Mouse (Mus musculus) left cerebral cortex, adult 2 months (tissue): Measurements from ENCODE around the gene Prl2c1. TPM values are rescaled to one million over a fixed set of nuclear protein-coding genes. Genes with fewer than 3 reads are reported as not detected.
"Not testable (repeated sequence)": the region's sequence is repeated elsewhere in the genome, so short reads cannot be mapped to it uniquely, and the experiment has no call there.

ENCODE experiments used
- DNase-seq, 2 experiments: peaks; one replicate each; pipeline ENCODE4 v3.0.0; 2021 to 2022; ENCODE audit warnings: low spot score in 2 of 2, mixed read lengths in 1 of 2; ENCODE audit errors: extremely low spot score in 1 of 2
- H3K27ac ChIP-seq: fragments of 200-600 bp; 2 replicates; pipeline ENCODE4 v1.8.1; 2022
- H3K4me3 ChIP-seq: fragments of 200-600 bp; 2 replicates; pipeline ENCODE4 v1.8.1; 2022
- CTCF ChIP-seq: fragments of 200-600 bp; IDR thresholded peaks from 2 replicates; pipeline ENCODE4 v1.8.1; 2022; ENCODE audit warnings: antibody characterized with exemption, mild to moderate bottlenecking, moderate library complexity
- intact Hi-C: fragments of 180-260 bp; cut with DNase I; formaldehyde crosslinking; loops from one replicate; pipeline ENCODE4 v1.15.1; 2025
- long read RNA-seq, 2 experiments: library from polyadenylated mRNA; stranded (forward); transcript quantifications; one replicate each; pipeline ENCODE4 v2.0.0; 2021; ENCODE audit warnings: borderline mapping rate in 2 of 2
- total RNA-seq, 2 experiments: library from RNA; stranded (reverse); gene quantifications; 2 replicates each; pipeline ENCODE4 v1.2.3; 2021

The Prl2c1 gene
- total RNA-seq = not detected
- long read RNA-seq, experiment 1 = 0 reads
- long read RNA-seq, experiment 2 = 0 reads

- intact Hi-C loops = loop anchor here (2.0 kb wide), 1 partner anchor 78 kb away; no protein-coding TSS in a partner anchor
- no peak for TF ChIP-seq CTCF
- no peak within 1 kb of the TSS for H3K27ac ChIP-seq
- no peak for DNase-seq
- H3K4me3 ChIP-seq = no peak within 1 kb of the TSS
These were observed at the start of gene Prl2c1 for GRCm38 (mm10) chr13:27849042-27849441. TSS of gene Prl2c1 (plus strand) at chr13:27849342.

- Histone ChIP-seq H3K27ac (no peak within 1 kb of the TSS), H3K4me3 (no peak within 1 kb of the TSS)
- no peak for DNase-seq
- intact Hi-C loops = no loop called here
- TF ChIP-seq CTCF = no peak
These were observed 47.8 kb upstream of the Prl2c1 start, which contains the start of gene Prl2a1 for GRCm38 (mm10) chr13:27801354-27801753. TSS of gene Prl2a1 (plus strand) at chr13:27801654.

GRCm38 (mm10) chr13:27802765-27803164 is 46.4 kb upstream of the Prl2c1 start:
- DNase-seq = no peak
- no peak for TF ChIP-seq CTCF
- intact Hi-C loops = no loop called here

GRCm38 (mm10) chr13:27904236-27904635 is 55.1 kb downstream of the Prl2c1 start:
- DNase-seq, H3K27ac ChIP-seq, intact Hi-C loops, H3K4me3 ChIP-seq: not testable (repeated sequence)

More at GRCm38 (mm10) chr13:27802765-27803164, 46.4 kb upstream of the Prl2c1 start:
- Histone ChIP-seq H3K4me3 (no peak overlapping the region), H3K27ac (no peak overlapping the region)

Other genes starting within 250 kb of the Prl2c1 start
- gene Prl7b1, start 238.8 kb upstream of the Prl2c1 start, total RNA-seq = not detected
- not detected for gene Prl7a1, start 206.8 kb upstream of the Prl2c1 start, total RNA-seq
- not detected for gene Prl7a2, start 181.3 kb upstream of the Prl2c1 start, total RNA-seq
- gene Prl7d1, start 132.6 kb upstream of the Prl2c1 start, total RNA-seq = not detected
- not detected for gene Prl7c1, start 68.5 kb upstream of the Prl2c1 start, total RNA-seq
- gene Prl2a1, start 47.7 kb upstream of the Prl2c1 start, total RNA-seq = not detected
- gene Prl4a1, start 166.9 kb downstream of the Prl2c1 start, total RNA-seq = not detected